In genomic region chr4:43114946-43115345, GRCm38 (mm10) we compare ENCODE assay signal across 9 mouse cellular contexts. TPM values are rescaled to one million over a fixed set of nuclear protein-coding genes. Genes with fewer than 3 reads are reported as not detected.
DNase-seq lines count a peak whose midpoint lies in the region; ATAC-seq and TF ChIP-seq lines count a peak whose summit lies in the region.
"Had no signal": no experiment of that assay in that cellular context is flagged by ENCODE, and none has a peak within 500 bp of the region (broad histone marks: within the 10 kb centered on the region; RNA-seq: fewer than 3 reads in every experiment).

No protein-coding gene starts in this region.

- peak; percentile 81 for TF ChIP-seq CTCF in hindbrain, postnatal 0 days (IDR thresholded peaks at IDR 0.05; ENCODE audit: low read depth)

- intact Hi-C loops in left cerebral cortex, postnatal 25 days (cut with DNase I) = loop anchor here (5.0 kb wide), 1 partner anchor 68 kb away; the partner anchor contains the start of gene Fam214b

- no peaks in the 10 kb centered on the region for H3K27me3 ChIP-seq in liver, embryonic 12.5 days (replicated peaks)
- no peaks in the 10 kb centered on the region for H3K27me3 ChIP-seq in hindbrain, postnatal 0 days (ENCODE audit: insufficient read depth, low read length)
- no peaks in the 10 kb centered on the region for H3K27me3 ChIP-seq in midbrain, embryonic 13.5 days
- H3K27me3 ChIP-seq: embryonic facial prominence, embryonic 15.5 days had no signal

- 9% methylated on average over 2 of the region's 2 CpGs for WGBS in liver, embryonic 12.5 days (ENCODE audit: insufficient replicate concordance)
- WGBS in hindbrain, postnatal 0 days = 20% methylated on average over 2 of the region's 2 CpGs
- WGBS in midbrain, embryonic 13.5 days = 19% methylated on average over 2 of the region's 2 CpGs

- no peak overlapping the region for H3K4me3 ChIP-seq in liver, embryonic 12.5 days
- no peak overlapping the region for H3K4me3 ChIP-seq in hindbrain, postnatal 0 days (ENCODE audit: low read length)
- no peak overlapping the region for H3K4me3 ChIP-seq in midbrain, embryonic 13.5 days (replicated peaks)
- H3K4me3 ChIP-seq: embryonic facial prominence, embryonic 15.5 days had no signal

- H3K27ac ChIP-seq in liver, embryonic 12.5 days = no peak overlapping the region
- no peak overlapping the region for H3K27ac ChIP-seq in hindbrain, postnatal 0 days
- H3K27ac ChIP-seq in midbrain, embryonic 13.5 days = no peak overlapping the region
- H3K27ac ChIP-seq: embryonic facial prominence, embryonic 15.5 days had no signal

- H3K9ac ChIP-seq in liver, embryonic 12.5 days = no peak overlapping the region
- no peak overlapping the region for H3K9ac ChIP-seq in hindbrain, postnatal 0 days (replicated peaks; ENCODE audit: low read length)
- no peak overlapping the region for H3K9ac ChIP-seq in midbrain, embryonic 13.5 days (replicated peaks)
- H3K9ac ChIP-seq: embryonic facial prominence, embryonic 15.5 days had no signal

- DNase-seq in liver (peak; percentile 36), ZHBTc4 (ENCODE audit: low read depth, low spot score) (peak; percentile 39)
- peak; percentile 78 for DNase-seq in hindbrain, postnatal 0 days (ENCODE audit: low spot score)
- peak; percentile 62 to 83 for DNase-seq in left cerebral cortex, postnatal 25 days (ENCODE audit: low spot score in 2 of 2)
- peak; percentile 36 for DNase-seq in retina, adult 2 months (ENCODE audit: low read depth, low spot score)

- H3K36me3 ChIP-seq in liver, embryonic 12.5 days = no peaks in the 10 kb centered on the region
- H3K36me3 ChIP-seq in hindbrain, postnatal 0 days (ENCODE audit: insufficient read depth, low read length) = no peaks in the 10 kb centered on the region
- H3K36me3 ChIP-seq in midbrain, embryonic 13.5 days = 0 out of 2 replicates have a peak, but pooled peaks cover 3% of the 10 kb centered on the region
- H3K36me3 ChIP-seq: embryonic facial prominence, embryonic 15.5 days had no signal

- H3K4me2 ChIP-seq in liver, embryonic 12.5 days = no peak overlapping the region
- no peak overlapping the region for H3K4me2 ChIP-seq in hindbrain, postnatal 0 days (ENCODE audit: low read depth, low read length)
- H3K4me2 ChIP-seq in midbrain, embryonic 13.5 days (replicated peaks) = no peak overlapping the region
- H3K4me2 ChIP-seq: embryonic facial prominence, embryonic 15.5 days had no signal

- ATAC-seq in liver, embryonic 12.5 days = no peak
- ATAC-seq in common myeloid progenitor, adult 5-6 weeks (replicated peaks; ENCODE audit: low read depth, poor library complexity, severe bottlenecking) = peak; percentile 56; the same call in 1 of the 2 replicates
- no peak for ATAC-seq in hindbrain, postnatal 0 days
- no peak for ATAC-seq in midbrain, embryonic 13.5 days

- H3K4me1 ChIP-seq in liver, embryonic 12.5 days = peaks cover 6% of the 10 kb centered on the region; the same call in 1 of the 2 replicates
- no peaks in the 10 kb centered on the region for H3K4me1 ChIP-seq in hindbrain, postnatal 0 days (ENCODE audit: insufficient read depth, low read length)
- H3K4me1 ChIP-seq in midbrain, embryonic 13.5 days (replicated peaks) = no peaks in the 10 kb centered on the region
- H3K4me1 ChIP-seq: embryonic facial prominence, embryonic 15.5 days had no signal

- no peaks in the 10 kb centered on the region for H3K9me3 ChIP-seq in liver, embryonic 12.5 days (replicated peaks)
- no peaks in the 10 kb centered on the region for H3K9me3 ChIP-seq in hindbrain, postnatal 0 days (ENCODE audit: low read length)
- H3K9me3 ChIP-seq in midbrain, embryonic 13.5 days = no peaks in the 10 kb centered on the region
- H3K9me3 ChIP-seq: embryonic facial prominence, embryonic 15.5 days had no signal

RNA-seq across cellular contexts. Expression of gene Unc13b, which starts 56.2 kb away (rescaled TPM):
- 0.91 and 1.2 TPM in 2 replicates for polyA plus RNA-seq in liver, embryonic 12.5 days (2016; fragmentation: Nextera tagmentation; extraction: Ambion mirVana)
- total RNA-seq in common myeloid progenitor, adult 5-6 weeks (2017) = 0.82 and 0.87 TPM in 2 replicates
- total RNA-seq in hindbrain, postnatal 0 days (2014; rRNA removed) = 40.4 and 41.8 TPM in 2 replicates
- polyA plus RNA-seq in hindbrain, postnatal 0 days (2015; fragmentation: Nextera tagmentation; extraction: Ambion mirVana) = 6.6 TPM in 2 replicates
- total RNA-seq in left cerebral cortex, postnatal 25 days (2021) = 10 to 100 TPM; 56.7 to 60.5 TPM
- 20.0 and 20.2 TPM in 2 replicates for polyA plus RNA-seq in midbrain, embryonic 13.5 days (2015; fragmentation: Nextera tagmentation; extraction: Ambion mirVana)

Comparison
In these comparisons a context has a peak if more than half of its experiments do, and no peak if none do; other contexts are left out.
1. RNA of gene Unc13b, which starts 56.2 kb away (total RNA-seq): 56.7 to 60.5 TPM in left cerebral cortex, postnatal 25 days and 40.4 to 41.8 TPM in hindbrain, postnatal 0 days; 0.82 to 0.87 TPM in common myeloid progenitor, adult 5-6 weeks; every median in the first group is over 10 times any median in the second.
2. Peak in every context shown above with its lines, with median percentiles within 50 percentile points of each other: DNase-seq.